Mouse (Mus musculus) heart, postnatal 0 days (tissue): Measurements from ENCODE around the gene Cux1.

ENCODE experiments used
- CTCF ChIP-seq: IDR thresholded peaks from 2 replicates; pipeline ENCODE4 v1.5.1; 2016; ENCODE audit warnings: antibody characterized with exemption, control low read depth, low read depth
- EP300 ChIP-seq: IDR thresholded peaks from 2 replicates; pipeline ENCODE4 v1.6.1; 2016; ENCODE audit warnings: antibody characterized with exemption, low read depth

- TF ChIP-seq CTCF: no peak
- no peak for TF ChIP-seq EP300
These were observed 94.4 kb downstream of the Cux1 start for GRCm38 (mm10) chr5:136472846-136473245.
